Mouse (Mus musculus): ENCODE results near the gene Unc79. TPM values are rescaled to one million over a fixed set of nuclear protein-coding genes. Genes with fewer than 3 reads are reported as not detected.

The Unc79 gene
- total and polyA plus RNA-seq, 2 experiments from 2014 or later: 0.07 TPM; not detected in 1

DNA sequence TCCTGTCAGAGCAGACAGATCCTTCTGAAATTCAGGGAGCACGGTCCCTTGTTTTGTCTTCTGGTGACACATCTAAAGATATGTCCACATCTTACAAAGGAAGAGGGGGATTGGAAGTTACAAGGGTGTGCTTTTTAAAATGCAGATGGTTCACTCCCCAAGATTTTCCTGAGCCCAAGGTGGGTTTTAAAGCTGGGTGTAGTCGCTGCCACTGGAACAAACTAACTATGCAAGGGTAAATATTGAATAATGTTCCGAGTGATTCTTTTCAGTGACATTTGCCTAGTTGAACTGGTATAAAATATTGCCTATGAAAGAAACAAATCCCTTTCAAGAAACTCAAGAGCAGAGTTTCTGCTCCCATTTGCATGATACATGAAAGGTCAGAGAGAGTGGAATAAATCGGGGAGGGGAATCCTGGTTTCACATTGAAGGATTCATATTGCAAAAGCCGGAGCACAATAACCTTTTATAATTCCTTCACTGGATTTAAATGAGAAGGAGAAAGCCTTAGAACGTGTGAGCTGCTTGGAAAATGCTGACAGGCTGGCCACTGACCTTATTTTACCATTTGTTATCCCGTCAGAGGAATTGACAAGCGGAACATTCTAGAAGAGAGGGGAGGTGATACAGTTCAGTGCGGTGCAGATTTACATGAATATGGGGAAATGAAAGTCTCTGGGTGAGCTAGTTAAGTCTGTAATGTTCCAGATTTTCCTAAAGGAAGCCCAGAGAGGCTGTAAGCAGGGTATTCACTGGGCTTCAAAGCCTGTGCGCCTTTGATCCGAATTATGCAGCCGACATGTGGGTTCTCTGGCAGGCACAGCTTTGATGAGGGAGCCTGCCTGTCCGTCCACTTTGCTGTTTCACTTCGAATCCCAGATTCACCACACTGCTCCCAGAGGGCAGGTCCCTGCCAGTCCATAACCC is 215.7 kb downstream of the Unc79 start:
- WGBS: 69% methylated on average over 14 of the region's 14 CpGs

GRCm38 (mm10) chr12:103168892-103169291 is 220.2 kb downstream of the Unc79 start:
- no peaks in the 10 kb centered on the region for H3K9me3 ChIP-seq (replicated peaks; ENCODE audit: control insufficient read depth, low read length)
- no peak overlapping the region for H3K4me2 ChIP-seq (ENCODE audit: low read depth, low read length)
- ATAC-seq (ENCODE audit: insufficient read depth, low read depth) (no peak), DNase-seq (ENCODE audit: low spot score) (no peak)
- H3K36me3 ChIP-seq (replicated peaks; ENCODE audit: control insufficient read depth, insufficient read depth, low read length): no peaks in the 10 kb centered on the region
- no peaks in the 10 kb centered on the region for H3K4me1 ChIP-seq (ENCODE audit: control insufficient read depth, insufficient read depth)
- no peak overlapping the region for H3K27ac ChIP-seq (ENCODE audit: low read depth)
- H3K27me3 ChIP-seq (ENCODE audit: control insufficient read depth, insufficient read depth, low read length): no peaks in the 10 kb centered on the region
- H3K4me3 ChIP-seq (ENCODE audit: low read depth, low read length): no peak overlapping the region
- 56% methylated on average over 12 of the region's 12 CpGs for WGBS
- TF ChIP-seq EP300 (IDR thresholded peaks at IDR 0.05; ENCODE audit: low read depth) (no peak), CTCF (IDR thresholded peaks at IDR 0.05; ENCODE audit: low read depth) (no peak)
- H3K9ac ChIP-seq (replicated peaks; ENCODE audit: low read depth, low read length): no peak overlapping the region

More for the DNA sequence above, 215.7 kb downstream of the Unc79 start:
- DNase-seq (ENCODE audit: low spot score) (no peak), ATAC-seq (ENCODE audit: insufficient read depth, low read depth) (no peak)
- no peaks in the 10 kb centered on the region for H3K9me3 ChIP-seq (replicated peaks; ENCODE audit: control insufficient read depth, low read length)
- no peak overlapping the region for H3K4me2 ChIP-seq (ENCODE audit: low read depth, low read length)
- TF ChIP-seq EP300 (IDR thresholded peaks at IDR 0.05; ENCODE audit: low read depth) (no peak), CTCF (IDR thresholded peaks at IDR 0.05; ENCODE audit: low read depth) (no peak)
- H3K4me1 ChIP-seq (ENCODE audit: control insufficient read depth, insufficient read depth): no peaks in the 10 kb centered on the region
- H3K4me3 ChIP-seq (ENCODE audit: low read depth, low read length): no peak overlapping the region
- no peaks in the 10 kb centered on the region for H3K36me3 ChIP-seq (replicated peaks; ENCODE audit: control insufficient read depth, insufficient read depth, low read length)
- no peaks in the 10 kb centered on the region for H3K27me3 ChIP-seq (ENCODE audit: control insufficient read depth, insufficient read depth, low read length)
- H3K27ac ChIP-seq (ENCODE audit: low read depth): no peak overlapping the region
- no peak overlapping the region for H3K9ac ChIP-seq (replicated peaks; ENCODE audit: low read depth, low read length)

DNA sequence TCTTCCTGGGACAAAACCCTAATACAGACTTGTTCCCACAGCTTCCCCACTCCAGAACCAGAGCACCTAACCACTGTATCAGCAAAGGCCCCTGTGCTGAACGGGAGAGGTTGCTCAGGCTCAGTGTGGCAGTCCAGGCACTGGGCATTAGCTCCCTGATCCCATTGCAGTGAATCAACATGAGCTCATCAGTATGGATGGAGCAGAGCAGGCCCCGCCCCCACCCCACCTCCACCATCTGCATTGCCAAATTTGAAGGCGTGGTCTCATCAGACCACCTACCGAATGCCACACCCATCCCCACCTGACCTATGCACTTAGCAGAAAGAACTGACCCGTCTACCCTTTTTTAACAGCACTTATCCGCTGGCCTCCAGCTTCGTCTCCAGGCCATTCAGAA is 234.4 kb downstream of the Unc79 start:
- no peak overlapping the region for H3K9ac ChIP-seq (replicated peaks; ENCODE audit: low read depth, low read length)
- no peak overlapping the region for H3K4me2 ChIP-seq (ENCODE audit: low read depth, low read length)
- H3K9me3 ChIP-seq (replicated peaks; ENCODE audit: control insufficient read depth, low read length): no peaks in the 10 kb centered on the region
- TF ChIP-seq CTCF (IDR thresholded peaks at IDR 0.05; ENCODE audit: low read depth) (no peak), EP300 (IDR thresholded peaks at IDR 0.05; ENCODE audit: low read depth) (no peak)
- ATAC-seq (ENCODE audit: insufficient read depth, low read depth): no peak
- no peaks in the 10 kb centered on the region for H3K27me3 ChIP-seq (ENCODE audit: control insufficient read depth, insufficient read depth, low read length)
- no peak overlapping the region for H3K27ac ChIP-seq (ENCODE audit: low read depth)
- WGBS: 21% methylated on average over 7 of the region's 7 CpGs
- no peak for DNase-seq (ENCODE audit: low spot score)
- peaks cover 2% of the 10 kb centered on the region; the same call in 1 of the 2 replicates for H3K4me1 ChIP-seq (ENCODE audit: control insufficient read depth, insufficient read depth)
- H3K36me3 ChIP-seq (replicated peaks; ENCODE audit: control insufficient read depth, insufficient read depth, low read length): no peaks in the 10 kb centered on the region
- no peak overlapping the region for H3K4me3 ChIP-seq (ENCODE audit: low read depth, low read length)

GRCm38 (mm10) chr12:103187020-103187419 is 238.4 kb downstream of the Unc79 start:
- no peaks in the 10 kb centered on the region for H3K9me3 ChIP-seq (replicated peaks; ENCODE audit: control insufficient read depth, low read length)
- no peak overlapping the region for H3K4me2 ChIP-seq (ENCODE audit: low read depth, low read length)
- ATAC-seq (ENCODE audit: insufficient read depth, low read depth) (no peak), DNase-seq (ENCODE audit: low spot score) (no peak)
- no peaks in the 10 kb centered on the region for H3K36me3 ChIP-seq (replicated peaks; ENCODE audit: control insufficient read depth, insufficient read depth, low read length)
- TF ChIP-seq CTCF (IDR thresholded peaks at IDR 0.05; ENCODE audit: low read depth) (no peak), EP300 (IDR thresholded peaks at IDR 0.05; ENCODE audit: low read depth) (no peak)
- no peaks in the 10 kb centered on the region for H3K27me3 ChIP-seq (ENCODE audit: control insufficient read depth, insufficient read depth, low read length)
- peaks cover 11% of the 10 kb centered on the region; the same call in 1 of the 2 replicates for H3K4me1 ChIP-seq (ENCODE audit: control insufficient read depth, insufficient read depth)
- H3K4me3 ChIP-seq (ENCODE audit: low read depth, low read length): no peak overlapping the region
- no peak overlapping the region for H3K9ac ChIP-seq (replicated peaks; ENCODE audit: low read depth, low read length)
- no peak overlapping the region for H3K27ac ChIP-seq (ENCODE audit: low read depth)
- WGBS: 83% methylated on average over 7 of the region's 7 CpGs

- Histone ChIP-seq H3K27ac (ENCODE audit: low read depth) (no peak overlapping the region), H3K4me3 (ENCODE audit: low read depth, low read length) (no peak overlapping the region), H3K27me3 (ENCODE audit: control insufficient read depth, insufficient read depth, low read length) (0 out of 2 replicates have a peak, but pooled peaks cover 7% of the 10 kb centered on the region), H3K9me3 (replicated peaks; ENCODE audit: control insufficient read depth, low read length) (no peaks in the 10 kb centered on the region), H3K4me1 (ENCODE audit: control insufficient read depth, insufficient read depth) (peaks cover 11% of the 10 kb centered on the region; the same call in 1 of the 2 replicates), H3K4me2 (ENCODE audit: low read depth, low read length) (no peak overlapping the region), H3K36me3 (replicated peaks; ENCODE audit: control insufficient read depth, insufficient read depth, low read length) (no peaks in the 10 kb centered on the region), H3K9ac (replicated peaks; ENCODE audit: low read depth, low read length) (no peak overlapping the region)
- TF ChIP-seq CTCF (IDR thresholded peaks at IDR 0.05; ENCODE audit: low read depth) (no peak), EP300 (IDR thresholded peaks at IDR 0.05; ENCODE audit: low read depth) (no peak)
- ATAC-seq (ENCODE audit: insufficient read depth, low read depth) (peak; percentile 88), DNase-seq (ENCODE audit: low spot score) (peak; percentile 62)
- WGBS: 32% methylated on average over 8 of the region's 8 CpGs
These were observed 239.6 kb downstream of the Unc79 start for GRCm38 (mm10) chr12:103188223-103188622.
